Mouse (Mus musculus) activated CD4-positive, CD25-positive, alpha-beta regulatory T cell (primary cell): ENCODE measurements around the gene Pafah2. TPM values are rescaled to one million over a fixed set of nuclear protein-coding genes. Genes with fewer than 3 reads are reported as not detected.

Source experiments
- polyA plus RNA-seq, 2 experiments: library from polyadenylated mRNA; unstranded; fragments of 100-300 nt; shearing (Covaris generic); gene quantifications; one replicate each; pipeline ENCODE4 v1.2.1; 2017

Pafah2 gene
- under 1 TPM; 0.22 to 0.99 TPM for polyA plus RNA-seq

GRCm38 (mm10) chr4:134395977-134396825, at the start of gene Pafah2:
Gene Pafah2, plus strand, starts transcription at chr4:134396320.

GRCm38 (mm10) chr4:134383750-134384149, 12.4 kb upstream of the Pafah2 start, which contains the start of gene Extl1:
Gene Extl1, minus strand, starts transcription at chr4:134383850.

GRCm38 (mm10) chr4:134468215-134468575, 72.1 kb downstream of the Pafah2 start, which contains the start of gene Stmn1:
Gene Stmn1, plus strand, starts transcription at chr4:134468320.

Other genes starting within 250 kb of the Pafah2 start
- gene Cep85, start 209.2 kb upstream of the Pafah2 start, polyA plus RNA-seq: 10 to 100 TPM; 56.4 to 68.4 TPM
- gene Gm7534, start 193.3 kb upstream of the Pafah2 start, polyA plus RNA-seq: not detected
- gene Catsper4, start 168.9 kb upstream of the Pafah2 start, polyA plus RNA-seq: not detected
- gene Cnksr1, start 157.9 kb upstream of the Pafah2 start, polyA plus RNA-seq: under 1 TPM in 1 of 2 experiments, not detected in 1; 0.53 TPM
- gene E130218I03Rik, start 152.7 kb upstream of the Pafah2 start, polyA plus RNA-seq: 1 to 10 TPM; 4.5 to 8.3 TPM
- gene Zfp593, start 150.7 kb upstream of the Pafah2 start, polyA plus RNA-seq: 10 to 100 TPM; 16.5 to 19.2 TPM
- not detected for gene Gm30191, start 149.4 kb upstream of the Pafah2 start, polyA plus RNA-seq
- not detected for gene Grrp1, start 142.2 kb upstream of the Pafah2 start, polyA plus RNA-seq
- 10 to 100 TPM; 21.6 to 22.1 TPM for gene Pdik1l, start 108.4 kb upstream of the Pafah2 start, polyA plus RNA-seq
- gene Trim63, start 81.2 kb upstream of the Pafah2 start, polyA plus RNA-seq: not detected
- under 1 TPM; 0.39 TPM for gene Slc30a2, start 53.1 kb upstream of the Pafah2 start, polyA plus RNA-seq
- gene Extl1, start 12.5 kb upstream of the Pafah2 start, polyA plus RNA-seq: 1 to 10 TPM in 1 of 2 experiments, under 1 TPM in 1; 0.68 to 1.3 TPM
- gene Stmn1, start 72.0 kb downstream of the Pafah2 start, polyA plus RNA-seq: 100 to 1,000 TPM; 186 to 210 TPM
- gene Paqr7, start 100.4 kb downstream of the Pafah2 start, polyA plus RNA-seq: 10 to 100 TPM; 21.1 to 21.6 TPM
- 1 to 10 TPM; 1.4 to 2.6 TPM for gene Aunip, start 114.7 kb downstream of the Pafah2 start, polyA plus RNA-seq
- gene Mtfr1l, start 139.1 kb downstream of the Pafah2 start, polyA plus RNA-seq: 100 to 1,000 TPM in 1 of 2 experiments, 10 to 100 TPM in 1; 91.7 to 130 TPM
- 1 to 10 TPM; 1.3 to 3.4 TPM for gene Selenon, start 155.8 kb downstream of the Pafah2 start, polyA plus RNA-seq